Mouse (Mus musculus): Measurements from ENCODE around the gene Asic1. TPM values are rescaled to one million over a fixed set of nuclear protein-coding genes. Genes with fewer than 3 reads are reported as not detected.

Gene Asic1
- polyA plus RNA-seq, 1 experiment from 2014 or later: 0.83 TPM

DNA sequence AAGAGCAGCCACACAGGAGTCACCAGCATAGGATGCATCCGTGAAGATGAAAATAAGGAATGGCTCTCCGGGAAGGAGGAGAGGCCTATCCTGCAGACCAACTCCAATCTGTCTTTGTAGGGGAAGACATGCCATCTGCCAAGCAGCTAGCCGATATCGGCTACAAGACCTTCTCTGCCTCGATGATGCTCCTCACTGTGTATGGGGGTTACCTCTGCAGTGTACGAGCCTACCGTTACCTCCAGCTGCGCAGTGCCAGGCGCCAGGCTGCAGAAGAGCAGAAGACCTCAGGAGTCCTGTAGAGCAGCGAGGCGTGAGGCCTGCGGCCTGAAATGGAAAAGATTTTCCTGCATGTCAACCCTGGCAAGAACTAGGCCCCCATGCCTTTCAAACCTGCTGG lies 57.4 kb downstream of the Asic1 start:
- 93% methylated on average over 12 of the region's 12 CpGs for WGBS
- ATAC-seq (ENCODE audit: insufficient read depth) (no peak), DNase-seq (no peak)
- peaks cover 11% of the 10 kb centered on the region for H3K4me1 ChIP-seq (ENCODE audit: insufficient read depth)
- no peak overlapping the region for H3K4me3 ChIP-seq (ENCODE audit: low read depth, low read length)
- H3K27ac ChIP-seq (ENCODE audit: low read depth): no peak overlapping the region
- H3K36me3 ChIP-seq (ENCODE audit: insufficient read depth): peaks cover 22% of the 10 kb centered on the region
- H3K27me3 ChIP-seq (ENCODE audit: insufficient read depth, low read length): no peaks in the 10 kb centered on the region
- no peak overlapping the region for H3K9ac ChIP-seq
- TF ChIP-seq CTCF (IDR thresholded peaks at IDR 0.05; ENCODE audit: low read depth): no peak
- H3K4me2 ChIP-seq: no peak overlapping the region
- H3K9me3 ChIP-seq (ENCODE audit: low read depth, low read length): no peaks in the 10 kb centered on the region

GRCm38 (mm10) chr15:99728211-99728610 lies 58.0 kb downstream of the Asic1 start:
- Histone ChIP-seq H3K4me1 (ENCODE audit: insufficient read depth) (peaks cover 10% of the 10 kb centered on the region), H3K27me3 (ENCODE audit: insufficient read depth, low read length) (no peaks in the 10 kb centered on the region), H3K4me3 (ENCODE audit: low read depth, low read length) (no peak overlapping the region), H3K9ac (no peak overlapping the region), H3K27ac (ENCODE audit: low read depth) (no peak overlapping the region), H3K4me2 (no peak overlapping the region), H3K9me3 (ENCODE audit: low read depth, low read length) (no peaks in the 10 kb centered on the region), H3K36me3 (ENCODE audit: insufficient read depth) (peaks cover 26% of the 10 kb centered on the region)
- TF ChIP-seq CTCF (IDR thresholded peaks at IDR 0.05; ENCODE audit: low read depth): no peak
- WGBS: 90% methylated on average over 5 of the region's 5 CpGs
- ATAC-seq (ENCODE audit: insufficient read depth) (no peak), DNase-seq (no peak)

DNA sequence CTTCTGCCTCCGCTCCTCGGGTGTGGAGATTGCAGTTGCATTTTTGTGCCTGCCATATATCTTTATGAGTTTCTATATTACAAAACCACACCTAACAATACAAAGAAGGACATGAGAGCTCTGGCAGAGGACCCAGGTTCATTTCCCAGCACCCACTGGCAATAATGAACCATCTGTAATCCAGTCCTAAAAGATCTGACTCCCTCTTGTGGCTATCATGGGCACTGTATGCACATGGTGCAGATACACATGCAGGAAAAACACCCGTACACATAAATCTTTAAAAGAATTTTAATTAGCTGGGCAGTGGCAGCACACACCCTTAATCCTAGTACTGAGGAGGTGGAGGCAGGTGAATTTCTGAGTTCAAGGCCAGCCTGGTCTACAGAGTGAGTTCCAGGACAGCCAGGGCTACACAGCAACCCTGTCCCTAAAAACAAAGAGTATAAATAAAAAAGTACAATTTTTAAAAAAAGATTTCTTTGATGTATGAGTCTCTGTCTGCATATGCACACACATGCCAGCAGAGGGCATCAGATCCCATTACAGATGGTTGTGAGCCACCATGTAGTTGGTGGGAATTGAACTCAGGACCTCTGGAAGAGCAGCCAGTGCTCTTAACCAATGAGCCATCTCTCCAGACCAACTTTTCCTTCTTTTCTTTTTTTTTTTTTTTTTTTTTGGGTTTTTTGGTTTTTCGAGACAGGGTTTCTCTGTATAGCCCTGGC lies 59.1 kb downstream of the Asic1 start:
- no peaks in the 10 kb centered on the region for H3K9me3 ChIP-seq (ENCODE audit: low read depth, low read length)
- no peak for ATAC-seq (ENCODE audit: insufficient read depth)
- H3K4me1 ChIP-seq (ENCODE audit: insufficient read depth): peaks cover 3% of the 10 kb centered on the region
- no peaks in the 10 kb centered on the region for H3K27me3 ChIP-seq (ENCODE audit: insufficient read depth, low read length)
- H3K27ac ChIP-seq (ENCODE audit: low read depth): no peak overlapping the region
- no peak overlapping the region for H3K4me3 ChIP-seq (ENCODE audit: low read depth, low read length)
- 97% methylated on average over 3 of the region's 4 CpGs for WGBS
- TF ChIP-seq CTCF (IDR thresholded peaks at IDR 0.05; ENCODE audit: low read depth): no peak
- H3K9ac ChIP-seq: no peak overlapping the region
- H3K36me3 ChIP-seq (ENCODE audit: insufficient read depth): peaks cover 33% of the 10 kb centered on the region
- no peak for DNase-seq
- H3K4me2 ChIP-seq: no peak overlapping the region

DNA sequence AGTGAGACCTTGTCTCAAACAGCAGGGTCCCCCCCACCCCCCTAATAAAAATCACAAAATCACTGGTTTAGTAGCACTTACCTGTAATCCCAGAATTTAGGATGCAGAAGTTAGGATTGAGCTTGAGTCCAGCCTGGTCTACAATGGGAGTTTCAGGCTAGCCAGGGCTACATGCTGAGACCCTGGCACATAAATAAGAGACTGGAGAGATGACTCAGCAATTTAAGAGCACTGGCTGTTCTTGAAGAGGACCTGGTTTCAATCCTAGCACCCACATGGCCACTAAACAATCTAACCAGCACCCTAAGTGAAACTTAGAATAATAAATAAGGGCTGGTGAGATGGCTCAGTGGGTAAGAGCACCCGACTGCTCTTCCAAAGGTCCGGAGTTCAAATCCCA lies 61.0 kb downstream of the Asic1 start:
- peaks cover 51% of the 10 kb centered on the region for H3K36me3 ChIP-seq (ENCODE audit: insufficient read depth)
- H3K9me3 ChIP-seq (ENCODE audit: low read depth, low read length): no peaks in the 10 kb centered on the region
- no peak overlapping the region for H3K4me2 ChIP-seq
- DNase-seq: no peak
- no peaks in the 10 kb centered on the region for H3K27me3 ChIP-seq (ENCODE audit: insufficient read depth, low read length)
- no peak overlapping the region for H3K27ac ChIP-seq (ENCODE audit: low read depth)
- TF ChIP-seq CTCF (IDR thresholded peaks at IDR 0.05; ENCODE audit: low read depth): no peak
- WGBS: 96% methylated on average over 2 of the region's 2 CpGs
- H3K4me3 ChIP-seq (ENCODE audit: low read depth, low read length): no peak overlapping the region
- ATAC-seq (ENCODE audit: insufficient read depth): no peak
- peaks cover 3% of the 10 kb centered on the region for H3K4me1 ChIP-seq (ENCODE audit: insufficient read depth)
- H3K9ac ChIP-seq: no peak overlapping the region

DNA sequence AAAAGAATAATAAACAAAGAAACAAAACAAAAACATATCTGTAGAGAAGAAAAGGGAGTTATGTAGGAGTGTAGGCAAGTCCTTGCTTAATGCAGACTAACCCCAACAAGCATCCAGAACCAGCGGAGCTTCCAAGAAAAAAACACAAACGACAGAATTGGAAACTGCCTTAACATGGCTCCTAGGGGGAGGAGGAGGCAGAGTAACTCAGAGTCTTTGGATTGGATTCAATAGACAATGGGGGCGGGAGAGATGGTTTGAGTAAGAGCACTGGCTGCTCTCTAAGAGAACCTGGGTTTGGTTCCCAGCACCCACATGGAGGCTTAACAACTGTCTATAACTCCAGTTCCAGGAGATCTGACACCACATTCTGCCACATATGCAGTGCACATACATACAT lies 61.5 kb downstream of the Asic1 start:
- WGBS: 89% methylated on average over 3 of the region's 3 CpGs
- no peak overlapping the region for H3K9ac ChIP-seq
- TF ChIP-seq CTCF (IDR thresholded peaks at IDR 0.05; ENCODE audit: low read depth): no peak
- H3K27me3 ChIP-seq (ENCODE audit: insufficient read depth, low read length): no peaks in the 10 kb centered on the region
- no peak overlapping the region for H3K4me2 ChIP-seq
- peaks cover 56% of the 10 kb centered on the region for H3K36me3 ChIP-seq (ENCODE audit: insufficient read depth)
- peaks cover 1% of the 10 kb centered on the region for H3K4me1 ChIP-seq (ENCODE audit: insufficient read depth)
- no peaks in the 10 kb centered on the region for H3K9me3 ChIP-seq (ENCODE audit: low read depth, low read length)
- no peak overlapping the region for H3K27ac ChIP-seq (ENCODE audit: low read depth)
- DNase-seq: no peak
- no peak for ATAC-seq (ENCODE audit: insufficient read depth)
- no peak overlapping the region for H3K4me3 ChIP-seq (ENCODE audit: low read depth, low read length)

GRCm38 (mm10) chr15:99733186-99733585 lies 63.0 kb downstream of the Asic1 start:
- TF ChIP-seq CTCF (IDR thresholded peaks at IDR 0.05; ENCODE audit: low read depth): no peak
- no peak overlapping the region for H3K27ac ChIP-seq (ENCODE audit: low read depth)
- H3K27me3 ChIP-seq (ENCODE audit: insufficient read depth, low read length): no peaks in the 10 kb centered on the region
- H3K4me3 ChIP-seq (ENCODE audit: low read depth, low read length): no peak overlapping the region
- 93% methylated on average over 5 of the region's 5 CpGs for WGBS
- ATAC-seq (ENCODE audit: insufficient read depth) (no peak), DNase-seq (no peak)
- no peak overlapping the region for H3K4me2 ChIP-seq
- no peaks in the 10 kb centered on the region for H3K9me3 ChIP-seq (ENCODE audit: low read depth, low read length)
- H3K36me3 ChIP-seq (ENCODE audit: insufficient read depth): peaks cover 58% of the 10 kb centered on the region
- no peaks in the 10 kb centered on the region for H3K4me1 ChIP-seq (ENCODE audit: insufficient read depth)
- no peak overlapping the region for H3K9ac ChIP-seq

DNA sequence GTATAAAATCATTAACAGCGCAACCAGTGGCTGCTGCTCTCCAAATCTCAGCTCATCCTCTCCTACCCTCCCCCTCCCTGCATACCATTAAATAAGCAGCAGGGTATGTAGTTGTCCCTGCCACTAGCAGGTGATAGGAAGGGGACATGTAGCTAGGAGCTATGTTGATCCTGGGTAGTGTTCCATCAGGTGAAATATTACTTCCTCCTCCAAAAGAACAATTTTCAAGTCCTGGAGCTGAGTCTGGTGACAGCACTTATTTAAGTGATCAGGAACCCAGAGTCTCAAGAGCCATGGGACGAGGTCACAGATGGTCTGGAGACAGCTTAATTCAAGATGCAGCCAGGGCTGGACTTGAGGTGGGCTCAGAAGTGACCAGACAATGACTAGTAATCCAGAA lies 65.5 kb downstream of the Asic1 start:
- no peak for TF ChIP-seq CTCF (IDR thresholded peaks at IDR 0.05; ENCODE audit: low read depth)
- Histone ChIP-seq H3K27me3 (ENCODE audit: insufficient read depth, low read length) (no peaks in the 10 kb centered on the region), H3K36me3 (ENCODE audit: insufficient read depth) (peaks cover 69% of the 10 kb centered on the region), H3K9ac (no peak overlapping the region), H3K4me3 (ENCODE audit: low read depth, low read length) (no peak overlapping the region), H3K27ac (ENCODE audit: low read depth) (no peak overlapping the region), H3K9me3 (ENCODE audit: low read depth, low read length) (no peaks in the 10 kb centered on the region), H3K4me2 (no peak overlapping the region), H3K4me1 (ENCODE audit: insufficient read depth) (no peaks in the 10 kb centered on the region)
- no peak for ATAC-seq (ENCODE audit: insufficient read depth)
- 89% methylated on average over 2 of the region's 2 CpGs for WGBS
- no peak for DNase-seq
